Mouse (Mus musculus): Measurements from ENCODE around the gene Slc11a1.

Slc11a1 gene

DNA sequence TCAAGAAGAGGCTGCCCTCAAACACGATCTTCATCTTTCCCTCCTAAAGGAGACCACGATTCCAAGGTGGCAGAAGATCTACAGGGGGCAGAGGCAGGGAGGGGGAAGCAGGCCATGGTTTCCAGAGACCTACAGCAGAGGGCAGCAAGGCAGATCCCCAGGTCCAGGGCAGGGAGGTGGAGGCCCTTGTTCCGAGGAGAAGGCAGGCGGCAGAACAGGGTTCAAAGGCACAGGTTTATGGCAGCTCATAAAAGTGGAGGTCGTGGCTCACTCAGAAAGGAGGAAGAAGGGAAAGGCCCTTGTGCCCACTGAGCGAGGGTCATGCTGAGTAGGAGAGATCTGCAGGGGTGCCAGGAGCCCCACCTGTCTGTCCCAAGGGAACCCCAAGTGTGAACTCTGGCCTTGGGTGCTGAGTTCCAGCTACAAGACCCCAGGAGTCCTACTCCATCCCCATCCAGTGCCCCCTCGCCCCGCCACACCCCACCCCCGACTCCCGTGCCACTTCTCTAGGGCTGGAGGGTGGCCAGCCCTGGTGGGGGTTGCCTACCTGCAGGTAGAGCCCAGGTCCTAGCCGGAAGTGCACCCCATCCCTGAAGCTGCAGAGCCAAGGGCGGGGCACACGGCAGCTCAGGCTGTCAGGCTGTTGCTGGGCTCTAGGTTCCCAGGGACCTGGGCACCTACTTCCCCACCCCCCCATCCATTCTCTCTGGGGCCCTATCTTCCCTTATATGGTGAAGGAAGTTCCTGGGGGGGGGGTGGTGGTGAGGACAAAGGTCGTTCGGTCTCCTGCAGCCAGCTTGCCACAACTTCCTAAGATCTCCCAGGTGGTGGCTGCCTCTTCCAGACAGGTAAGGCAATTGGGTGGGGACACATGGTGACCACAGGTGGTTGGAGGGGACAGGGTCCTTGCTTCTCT, 33.9 kb downstream of the Slc11a1 start, which contains the start of gene Vil1:
Gene Vil1 (plus strand): TSS at position 788 of the 916 bp plus-strand sequence.
- no peak for DNase-seq (ENCODE audit: low read depth, low spot score)

- no peak for DNase-seq (ENCODE audit: low read depth, low spot score)
Observed at GRCm38 (mm10) chr1:74411753-74412325, 36.8 kb downstream of the Slc11a1 start.

GRCm38 (mm10) chr1:74412711-74413110, 37.7 kb downstream of the Slc11a1 start:
- no peak for DNase-seq (ENCODE audit: low read depth, low spot score)

- peak; percentile 57 for DNase-seq (ENCODE audit: low read depth, low spot score)
Observed at GRCm38 (mm10) chr1:74415143-74415542, 40.1 kb downstream of the Slc11a1 start.

DNA sequence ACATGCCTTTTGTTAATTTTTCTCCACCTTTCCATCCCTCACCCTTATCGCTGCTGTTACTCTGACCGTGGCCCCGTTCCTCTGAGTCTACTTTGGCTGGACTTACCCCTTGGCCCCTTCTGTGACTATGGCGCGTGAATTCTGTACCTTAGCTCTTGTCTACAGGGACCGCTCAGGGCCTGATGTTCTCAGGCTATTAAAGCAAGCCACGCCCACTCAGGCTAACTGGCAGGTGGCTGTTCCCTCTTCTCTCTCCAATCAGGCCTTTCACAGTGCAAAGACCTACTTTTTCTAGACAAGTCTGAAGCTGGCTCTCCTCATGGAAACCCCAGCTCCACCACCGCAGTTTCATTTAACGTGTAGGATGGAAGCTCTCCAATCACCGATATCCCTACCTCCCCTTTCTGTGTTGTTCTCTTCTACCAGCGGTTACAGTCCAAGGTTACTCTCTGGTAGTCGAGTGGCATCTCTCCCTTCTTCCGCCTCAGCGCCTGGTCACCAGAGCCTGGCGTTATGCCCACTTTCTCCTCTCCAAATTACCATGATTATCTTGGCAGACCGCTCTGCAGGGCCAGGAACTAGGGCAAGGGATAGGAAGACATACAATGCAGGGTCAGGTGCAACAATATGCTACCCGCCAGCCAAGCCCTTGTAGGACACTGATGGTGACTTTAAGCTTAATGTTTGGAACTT, 43.9 kb downstream of the Slc11a1 start:
- no peak for DNase-seq (ENCODE audit: low read depth, low spot score)

GRCm38 (mm10) chr1:74419440-74419794, 44.4 kb downstream of the Slc11a1 start:
- DNase-seq (ENCODE audit: low read depth, low spot score): no peak

GRCm38 (mm10) chr1:74423147-74423546, 48.2 kb downstream of the Slc11a1 start:
- no peak for DNase-seq (ENCODE audit: low read depth, low spot score)

- DNase-seq (ENCODE audit: low read depth, low spot score): no peak
Observed at GRCm38 (mm10) chr1:74425845-74426244, 50.9 kb downstream of the Slc11a1 start.

DNA sequence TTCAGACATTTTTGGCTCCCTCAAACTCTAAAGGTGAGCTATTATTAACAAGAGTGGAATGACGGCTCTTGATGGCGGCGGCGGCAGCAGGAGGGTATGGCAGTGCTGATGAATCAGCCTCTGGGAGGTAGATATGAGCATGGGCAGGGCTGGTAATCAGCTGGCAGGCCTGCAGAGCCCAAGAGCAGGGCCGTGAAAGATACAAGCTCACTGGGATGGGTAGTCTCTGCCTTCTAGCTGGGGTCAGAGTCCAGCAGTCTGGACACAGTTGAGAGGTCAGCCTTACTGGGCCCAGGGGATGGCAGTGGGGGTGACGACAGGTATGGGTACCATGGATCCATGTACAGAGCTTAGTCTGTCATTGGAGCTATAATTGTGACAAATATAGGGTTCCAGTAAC, 58.2 kb downstream of the Slc11a1 start:
- DNase-seq (ENCODE audit: low read depth, low spot score): no peak

DNA sequence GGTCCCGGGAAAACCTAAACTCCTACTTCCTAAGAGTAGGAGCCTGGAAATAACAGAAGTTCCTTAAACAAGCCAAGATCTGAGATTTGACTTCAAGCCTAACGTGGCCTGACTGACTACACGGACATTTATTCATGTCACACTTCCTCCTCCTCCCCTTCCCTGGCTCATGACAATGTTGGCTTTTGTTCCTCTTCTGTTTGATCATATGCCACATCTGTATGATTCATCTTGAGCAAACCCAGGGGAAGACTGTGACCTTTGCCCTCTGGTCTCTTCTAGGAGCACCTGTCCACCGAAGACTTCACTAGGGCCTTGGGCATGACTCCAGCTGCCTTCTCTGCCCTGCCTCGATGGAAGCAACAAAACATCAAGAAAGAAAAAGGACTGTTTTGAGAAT, 59.6 kb downstream of the Slc11a1 start:
- DNase-seq (ENCODE audit: low read depth, low spot score): peak; percentile 22

DNA sequence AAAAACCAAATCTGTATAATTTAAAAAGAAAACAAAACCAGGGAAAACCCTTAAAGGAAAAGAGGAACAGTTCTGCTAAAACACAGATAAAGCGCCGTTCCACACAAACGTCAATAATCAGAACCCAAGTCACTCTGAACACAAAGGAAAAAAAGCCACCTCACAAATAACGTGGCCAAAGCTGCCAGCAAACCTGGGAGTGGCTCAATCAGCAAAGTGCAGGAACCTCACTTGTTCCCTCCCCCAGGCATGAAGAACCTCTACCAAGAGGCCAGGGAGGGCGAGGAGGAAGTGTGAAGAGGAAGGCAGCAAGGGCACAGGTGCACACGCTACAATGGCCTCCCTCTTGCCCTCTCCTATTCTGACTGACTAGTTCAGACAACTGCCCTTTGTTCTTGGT, 60.6 kb downstream of the Slc11a1 start:
- DNase-seq (ENCODE audit: low read depth, low spot score): no peak

Measured in skeletal muscle tissue, adult 2 months (tissue).